Mouse (Mus musculus) embryonic fibroblast, embryonic 13.5 days (primary cell): ENCODE measurements at regions not wholly inside any gene's neighbourhood (a gene's known extent, or its start where the extent isn't known, plus 50 kb on each side); places are given as distances from the start of the nearest gene placed in this dataset.

Experiments used
- H3K27ac ChIP-seq: 2 replicates; pipeline ENCODE4 v1.5.1; 2012; ENCODE audit warnings: low read length, control low read depth, inconsistent platforms; ENCODE audit not compliant: insufficient read depth
- H3K4me1 ChIP-seq: 2 replicates; pipeline ENCODE4 v1.6.1; 2011; ENCODE audit warnings: low read length; ENCODE audit not compliant: control insufficient read depth, insufficient read depth
- H3K4me3 ChIP-seq: 2 replicates; pipeline ENCODE4 v1.5.1; 2011; ENCODE audit warnings: mild to moderate bottlenecking, control low read depth, low read length; ENCODE audit not compliant: insufficient read depth
- CTCF ChIP-seq: IDR thresholded peaks from 2 replicates; pipeline ENCODE4 v1.5.1; 2011; ENCODE audit warnings: mild to moderate bottlenecking, control low read depth, low read length, moderate library complexity, borderline replicate concordance; ENCODE audit not compliant: insufficient read depth
- POLR2A ChIP-seq: IDR thresholded peaks from 2 replicates; pipeline ENCODE4 v1.6.1; 2011; ENCODE audit warnings: low read depth, mild to moderate bottlenecking, control low read depth, low read length, moderate library complexity

DNA sequence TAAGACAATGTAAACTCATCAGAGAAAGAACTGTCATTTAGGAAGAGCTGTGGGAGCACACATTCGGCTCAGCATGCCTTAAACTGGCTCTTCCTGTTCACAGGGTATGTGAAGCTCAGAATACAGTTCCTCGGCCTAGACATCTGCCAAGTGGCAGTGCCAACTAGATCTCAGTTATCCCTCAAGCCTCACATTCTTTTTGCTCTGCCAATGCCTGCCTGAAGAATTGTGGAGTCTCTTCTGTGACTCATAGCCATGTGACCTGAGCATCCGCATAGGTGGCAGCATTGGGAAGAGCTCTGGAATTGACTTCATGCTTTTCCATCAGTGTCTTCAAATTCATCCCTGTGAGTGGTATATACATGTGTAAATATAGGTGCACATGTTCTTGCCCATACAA is 59.7 kb downstream of the Prlhr start:
- H3K27ac ChIP-seq: no peak overlapping the region
- H3K4me1 ChIP-seq: no peaks in the 10 kb centered on the region
- H3K4me3 ChIP-seq: no peak overlapping the region
- TF ChIP-seq POLR2A: no peak
- TF ChIP-seq CTCF: no peak

DNA sequence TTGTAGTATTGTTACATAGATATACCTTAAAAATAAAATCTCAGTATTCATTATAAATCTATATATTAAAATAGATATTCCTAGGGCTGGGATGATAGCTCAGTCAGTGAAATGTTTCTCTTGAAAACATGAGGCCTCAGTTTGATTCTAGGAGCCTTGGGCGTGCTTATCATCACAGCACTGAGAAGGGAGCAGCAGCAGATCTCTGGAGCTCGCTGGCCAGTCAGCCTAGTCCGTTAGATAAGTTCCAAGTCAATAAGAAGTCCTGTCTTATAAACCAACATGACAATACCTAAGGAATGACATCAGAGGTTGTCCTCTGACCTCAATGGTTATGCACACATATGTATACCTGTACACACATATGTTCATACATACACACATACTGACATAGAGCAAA is 68.7 kb downstream of the Prlhr start:
- TF ChIP-seq POLR2A (no peak), CTCF (no peak)
- Histone ChIP-seq H3K27ac (no peak overlapping the region), H3K4me3 (no peak overlapping the region)

DNA sequence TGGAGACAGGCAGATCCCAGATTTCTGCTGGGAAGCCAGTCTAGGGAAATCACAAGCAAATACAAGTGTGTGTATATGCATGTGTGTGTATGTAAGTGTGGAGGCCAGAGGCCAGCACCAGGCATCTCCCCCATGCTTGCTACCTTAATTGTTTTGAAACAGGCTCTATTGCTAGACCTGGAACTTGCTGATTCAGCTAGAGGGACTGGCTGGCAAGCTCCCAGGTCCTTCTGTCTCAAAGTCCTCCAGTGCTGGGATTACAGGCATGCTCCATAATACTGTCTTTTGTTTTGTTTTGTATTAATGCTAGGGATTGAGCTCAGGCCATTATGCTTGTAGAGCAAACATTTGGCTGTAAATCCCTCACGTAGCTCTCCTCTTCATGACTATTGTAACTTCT is 70.4 kb downstream of the Prlhr start:
- Histone ChIP-seq H3K27ac (no peak overlapping the region), H3K4me3 (no peak overlapping the region), H3K4me1 (no peaks in the 10 kb centered on the region)
- no peak for TF ChIP-seq CTCF
- TF ChIP-seq POLR2A: no peak

More for the DNA sequence above, 68.7 kb downstream of the Prlhr start:
- H3K4me1 ChIP-seq: no peaks in the 10 kb centered on the region

DNA sequence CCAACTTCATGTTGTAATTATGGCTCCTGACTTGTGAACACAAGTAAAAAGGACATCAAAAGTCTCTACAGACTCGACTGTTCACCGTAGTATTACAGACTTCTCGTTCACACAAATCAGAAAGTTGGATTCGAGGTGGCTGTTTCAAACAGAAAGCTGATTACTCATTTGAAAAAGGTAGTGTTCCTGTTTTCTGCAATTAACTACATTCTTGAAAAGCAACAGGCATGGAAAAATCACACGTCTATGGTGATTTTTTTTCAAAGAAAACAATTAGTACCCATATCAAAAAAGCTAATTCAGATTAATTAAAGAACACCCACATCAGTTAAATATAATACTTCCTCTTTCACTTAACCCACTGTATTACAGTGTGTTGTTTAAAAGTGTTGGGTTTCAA is 71.5 kb downstream of the Prlhr start:
- H3K4me1 ChIP-seq: no peaks in the 10 kb centered on the region
- H3K4me3 ChIP-seq: no peak overlapping the region
- TF ChIP-seq CTCF: no peak
- no peak for TF ChIP-seq POLR2A
- no peak overlapping the region for H3K27ac ChIP-seq

DNA sequence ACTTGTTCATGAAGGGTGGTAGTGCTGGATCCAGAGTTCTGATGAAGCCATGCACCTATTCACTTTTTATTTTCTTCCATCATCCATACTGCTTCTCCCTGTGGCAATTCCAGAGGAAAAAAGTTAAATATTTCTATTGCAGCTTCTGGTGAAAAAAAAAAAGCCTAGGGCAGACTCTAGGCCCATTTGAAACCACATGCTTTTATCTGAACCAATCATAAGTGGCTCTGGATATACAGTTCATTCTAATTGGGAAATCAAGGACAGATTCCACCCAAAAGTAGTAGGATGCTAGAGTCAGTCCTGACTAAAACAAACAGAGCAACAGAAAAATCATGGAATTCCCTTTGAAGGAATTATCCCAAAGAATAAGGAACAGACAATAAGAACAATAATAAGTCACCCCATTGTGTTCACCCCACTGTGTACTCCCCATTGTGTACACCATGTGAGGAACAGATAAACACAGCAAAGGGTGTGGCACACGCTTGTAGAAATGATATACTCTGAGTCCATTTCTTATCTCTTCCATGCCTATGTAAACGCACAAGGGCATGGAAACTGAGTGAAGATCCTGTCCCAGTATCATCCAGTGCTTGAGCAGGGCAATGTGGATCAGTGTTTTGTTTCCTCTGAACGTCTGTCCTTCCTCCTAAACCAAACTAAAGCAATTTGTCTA is 81.4 kb downstream of the Prlhr start:
- Histone ChIP-seq H3K27ac (no peak overlapping the region), H3K4me3 (no peak overlapping the region), H3K4me1 (no peaks in the 10 kb centered on the region)
- TF ChIP-seq POLR2A: no peak
- no peak for TF ChIP-seq CTCF

DNA sequence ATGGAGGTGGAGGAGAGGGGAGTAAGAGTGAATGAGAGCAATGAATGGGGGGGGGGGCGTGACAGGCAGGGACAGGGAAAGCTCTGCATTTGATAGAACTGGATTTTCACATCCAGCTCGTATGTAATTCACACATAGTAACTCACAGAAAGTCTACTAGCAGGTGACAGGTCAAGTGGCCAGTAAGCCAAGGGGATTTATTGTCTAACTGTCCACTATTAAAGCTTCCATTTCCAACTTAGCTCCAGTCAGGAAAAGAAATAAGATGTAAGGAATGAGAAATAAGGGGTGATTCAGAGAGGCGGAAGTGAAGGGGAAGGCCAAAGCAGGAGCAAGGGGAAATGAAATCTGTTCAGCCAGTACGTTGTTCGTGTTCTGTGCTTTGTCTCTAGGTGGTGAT is 83.4 kb downstream of the Prlhr start:
- Histone ChIP-seq H3K4me3 (no peak overlapping the region), H3K27ac (no peak overlapping the region), H3K4me1 (no peaks in the 10 kb centered on the region)
- TF ChIP-seq POLR2A: no peak
- no peak for TF ChIP-seq CTCF

DNA sequence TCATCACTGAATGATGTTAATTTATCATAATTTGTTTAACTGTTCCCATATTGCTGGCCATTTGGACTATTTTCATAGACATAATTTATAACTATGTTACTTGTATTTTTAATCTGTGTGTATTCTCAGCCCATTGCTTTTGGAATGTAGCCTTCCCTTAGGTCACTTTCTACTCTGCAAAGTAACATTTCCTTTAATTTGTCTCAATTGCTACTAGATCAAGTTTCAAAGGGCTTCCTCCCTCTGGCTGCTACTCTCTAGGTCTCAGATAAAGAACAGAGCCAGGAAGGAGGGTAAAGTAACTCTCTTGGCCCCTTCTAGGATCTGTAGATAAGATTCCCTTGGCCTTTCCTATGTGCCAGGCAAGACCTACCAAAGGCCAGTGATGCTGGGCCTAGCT is 85.4 kb downstream of the Prlhr start:
- TF ChIP-seq CTCF (no peak), POLR2A (no peak)
- Histone ChIP-seq H3K4me3 (no peak overlapping the region), H3K27ac (no peak overlapping the region)

DNA sequence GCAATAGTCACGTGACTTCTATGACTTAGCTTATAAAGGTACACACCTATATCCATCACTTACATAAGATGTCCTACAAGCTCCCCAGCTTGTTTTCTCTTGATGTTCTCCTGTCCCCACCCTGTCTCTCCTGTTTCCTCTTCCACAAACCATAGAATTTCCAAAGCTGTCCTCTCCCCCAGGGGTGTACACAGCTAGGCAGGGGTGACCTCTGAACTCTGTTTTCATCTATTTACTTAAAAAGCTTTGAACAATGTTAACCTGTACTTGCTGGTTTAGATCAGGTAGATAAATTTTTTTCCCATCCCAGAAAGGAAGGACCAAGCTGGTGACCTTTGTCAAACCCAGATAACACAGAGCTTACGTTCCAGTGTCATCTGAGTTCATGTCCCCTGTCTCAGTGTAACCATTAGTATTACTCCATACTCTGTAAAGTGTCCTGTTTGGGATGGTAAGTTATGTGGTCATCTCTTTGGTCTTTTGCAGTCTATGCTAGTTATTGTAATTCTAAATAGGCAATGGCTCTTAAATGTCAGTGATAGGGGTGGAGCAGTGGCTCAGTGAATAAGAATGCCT is 89.0 kb downstream of the Prlhr start:
- no peak for TF ChIP-seq CTCF
- TF ChIP-seq POLR2A: no peak
- Histone ChIP-seq H3K4me3 (no peak overlapping the region), H3K27ac (no peak overlapping the region), H3K4me1 (no peaks in the 10 kb centered on the region)

More for the DNA sequence above, 85.4 kb downstream of the Prlhr start:
- no peaks in the 10 kb centered on the region for H3K4me1 ChIP-seq

DNA sequence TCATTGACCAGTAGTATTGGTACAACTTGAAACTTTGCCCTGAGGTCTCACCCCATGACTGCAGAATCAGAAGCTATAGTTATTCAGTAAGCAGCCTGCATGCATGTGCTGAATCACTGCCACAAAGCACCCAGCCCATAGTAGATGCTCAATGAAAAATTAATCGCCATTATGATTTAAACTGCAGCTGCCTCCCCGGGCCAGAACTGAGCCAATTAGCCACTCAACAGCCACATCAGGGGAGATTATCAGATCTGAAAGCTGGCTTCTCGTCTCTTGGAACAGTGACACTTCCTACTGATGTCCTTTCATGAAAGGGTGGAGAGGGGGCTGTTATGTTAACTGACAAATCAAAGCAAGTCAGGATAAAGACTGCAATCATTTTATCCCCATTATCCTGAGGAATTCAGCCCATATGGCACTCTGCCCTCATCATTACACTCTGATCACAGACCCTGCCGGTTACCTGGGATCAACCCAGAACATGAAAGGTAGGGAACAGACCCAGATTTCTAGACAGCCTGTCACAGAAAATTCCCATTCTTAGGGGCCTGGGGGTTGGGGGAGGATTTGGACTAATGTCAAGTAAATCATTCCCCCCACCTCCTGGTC is 104.0 kb downstream of the Prlhr start:
- TF ChIP-seq POLR2A (no peak), CTCF (no peak)
- Histone ChIP-seq H3K4me3 (no peak overlapping the region), H3K27ac (no peak overlapping the region), H3K4me1 (no peaks in the 10 kb centered on the region)

DNA sequence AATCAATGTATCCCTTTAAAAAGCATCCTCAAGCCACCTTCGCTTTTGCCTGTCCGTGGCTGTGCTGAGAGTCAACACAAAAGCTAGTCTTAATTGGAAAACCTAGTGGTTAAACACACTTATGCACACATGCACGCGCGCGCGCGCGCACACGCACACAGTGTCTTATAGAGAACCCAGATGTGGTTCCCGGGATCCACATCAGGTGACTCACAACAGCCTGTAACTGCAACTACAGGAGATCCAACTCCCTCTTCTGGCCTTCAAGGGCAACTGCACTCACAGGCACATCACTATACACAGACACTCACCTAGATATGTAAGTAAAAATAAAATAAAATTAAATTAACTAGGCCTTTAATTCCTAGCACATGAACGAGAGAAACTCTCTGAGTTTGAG is 118.4 kb upstream of the Fam204a start:
- Histone ChIP-seq H3K27ac (no peak overlapping the region), H3K4me1 (no peaks in the 10 kb centered on the region), H3K4me3 (no peak overlapping the region)
- TF ChIP-seq CTCF (no peak), POLR2A (no peak)
